ENCODE assay signal across 9 mouse cellular contexts in the genomic region with DNA sequence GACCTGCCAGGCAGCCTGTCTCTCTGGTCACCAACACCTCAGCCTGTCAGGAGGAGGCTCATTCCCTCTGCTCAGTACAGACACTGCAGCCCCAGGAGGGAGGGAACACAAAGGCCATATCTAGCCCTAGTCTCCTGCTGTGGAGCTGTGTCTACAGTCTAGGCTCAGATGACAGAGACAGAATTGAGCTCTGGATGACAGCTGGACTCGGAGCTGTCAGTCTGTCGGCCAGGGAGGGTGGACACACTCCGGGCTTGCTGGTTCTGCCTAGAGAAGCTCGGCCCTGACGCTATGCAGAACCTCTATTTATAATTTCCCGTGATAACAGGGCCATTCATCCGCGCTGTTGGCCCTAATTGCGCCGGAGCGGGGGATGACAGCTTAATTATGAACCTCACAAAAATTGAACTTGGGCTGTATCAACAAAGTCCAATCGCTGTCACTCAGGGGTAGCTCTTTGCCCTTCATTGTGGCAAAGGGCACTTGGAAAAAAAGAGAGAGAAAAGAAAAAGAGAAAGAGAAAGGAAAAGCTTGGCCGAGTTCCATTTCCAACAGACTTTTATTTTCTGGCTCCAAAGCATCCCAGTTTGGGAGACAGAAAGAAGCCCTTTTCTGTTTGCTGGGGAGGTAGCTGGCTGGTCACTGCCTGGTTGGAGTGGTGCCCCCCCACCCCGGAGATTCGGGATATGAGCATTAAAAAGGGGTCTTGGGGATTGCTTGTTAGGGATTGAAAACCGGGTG. TPM values are rescaled to one million over a fixed set of nuclear protein-coding genes. Genes with fewer than 3 reads are reported as not detected.
A peak's percentile ranks its signal among the peaks of the same experiment; 100 is the strongest.
DNase-seq lines count a peak whose midpoint lies in the region; ATAC-seq and TF ChIP-seq lines count a peak whose summit lies in the region.
"Had no signal": no experiment of that assay in that cellular context is flagged by ENCODE, and none has a peak within 500 bp of the region (broad histone marks: within the 10 kb centered on the region; RNA-seq: fewer than 3 reads in every experiment).

No protein-coding gene starts in this region.

- TF ChIP-seq CTCF in intestine, postnatal 0 days (IDR thresholded peaks at IDR 0.05; ENCODE audit: low read depth), result no peak

- no peak overlapping the region for H3K27ac ChIP-seq in intestine, postnatal 0 days (ENCODE audit: low read depth, low read length)
- H3K27ac ChIP-seq in stomach, embryonic 15.5 days, result peak overlapping the region; percentile 62

- 43% methylated on average over 16 of the region's 16 CpGs for WGBS in intestine, postnatal 0 days
- 36% methylated on average over 16 of the region's 16 CpGs for WGBS in stomach, embryonic 15.5 days

- no peak for ATAC-seq in megakaryocyte, adult 5-6 weeks (ENCODE audit: poor library complexity, severe bottlenecking)
- no peak for ATAC-seq in intestine, postnatal 0 days
- ATAC-seq in stomach, embryonic 15.5 days (ENCODE audit: insufficient read depth, low FRiP score, low read depth), result peak; percentile 40
- ATAC-seq in CD4-positive, CD25-positive, alpha-beta regulatory T cell, adult 4 months, result no peak

- H3K9me3 ChIP-seq in megakaryocyte, embryonic 14.5 days, result peaks cover 11% of the 10 kb centered on the region
- no peaks in the 10 kb centered on the region for H3K9me3 ChIP-seq in intestine, postnatal 0 days (ENCODE audit: control insufficient read depth)
- no peaks in the 10 kb centered on the region for H3K9me3 ChIP-seq in stomach, embryonic 15.5 days

- peak; percentile 53 for DNase-seq in heart, adult 8-10 months (ENCODE audit: low spot score)
- DNase-seq in B cell, adult 2 months, result no peak
- no peak for DNase-seq in T-cell, adult 2 months (ENCODE audit: low spot score)

- H3K4me1 ChIP-seq in megakaryocyte, embryonic 14.5 days, result peaks cover 30% of the 10 kb centered on the region
- no peaks in the 10 kb centered on the region for H3K4me1 ChIP-seq in intestine, postnatal 0 days (replicated peaks; ENCODE audit: control insufficient read depth, insufficient read depth, low read length)
- 0 out of 2 replicates have a peak, but pooled peaks cover 7% of the 10 kb centered on the region for H3K4me1 ChIP-seq in stomach, embryonic 15.5 days

- peak overlapping the region; percentile 30 for H3K4me3 ChIP-seq in megakaryocyte, embryonic 14.5 days (replicated peaks)
- no peak overlapping the region for H3K4me3 ChIP-seq in intestine, postnatal 0 days (ENCODE audit: low read depth, low read length)
- 0 out of 2 replicates have a peak overlapping the region, but pooled peaks have one; percentile 5 for H3K4me3 ChIP-seq in stomach, embryonic 15.5 days (replicated peaks)

- H3K9ac ChIP-seq in intestine, postnatal 0 days (ENCODE audit: low read depth, low read length), result peak overlapping the region; percentile 17; the same call in 1 of the 2 replicates
- H3K9ac ChIP-seq in stomach, embryonic 15.5 days, result no peak overlapping the region

- H3K4me2 ChIP-seq in intestine, postnatal 0 days (replicated peaks; ENCODE audit: low read depth), result peak overlapping the region; percentile 24; the same call in 1 of the 2 replicates
- H3K4me2 ChIP-seq in stomach, embryonic 15.5 days, result peak overlapping the region; percentile 29; the same call in 1 of the 2 replicates

- H3K36me3 ChIP-seq in megakaryocyte, embryonic 14.5 days (replicated peaks; ENCODE audit: low read length), result no peaks in the 10 kb centered on the region
- no peaks in the 10 kb centered on the region for H3K36me3 ChIP-seq in intestine, postnatal 0 days (ENCODE audit: control insufficient read depth, insufficient read depth)
- H3K36me3 ChIP-seq in stomach, embryonic 15.5 days, result no peaks in the 10 kb centered on the region

- peaks cover 54% of the 10 kb centered on the region for H3K27me3 ChIP-seq in megakaryocyte, embryonic 14.5 days (replicated peaks)
- H3K27me3 ChIP-seq in intestine, postnatal 0 days (replicated peaks; ENCODE audit: control insufficient read depth, insufficient read depth, low read length), result no peaks in the 10 kb centered on the region
- no peaks in the 10 kb centered on the region for H3K27me3 ChIP-seq in stomach, embryonic 15.5 days (replicated peaks)

RNA-seq across cellular contexts. Expression of a gene that starts 24.1 kb away (rescaled TPM):
- polyA plus RNA-seq in megakaryocyte, embryonic 14.5 days (2012; ENCODE audit: insufficient read depth, low replicate concordance), result 8.0 and 12.1 TPM in 2 replicates
- 4.1 and 4.5 TPM in 2 replicates for total RNA-seq in megakaryocyte, adult 5-6 weeks (2015)
- 10.8 and 13.8 TPM in 2 replicates for total RNA-seq in megakaryocyte, adult 5-6 weeks (2017)
- total RNA-seq in heart, adult 8-10 months (2022), result under 1 TPM; 0.29 to 0.81 (median 0.48) TPM
- 0.94 and 1.4 TPM in 2 replicates for polyA plus RNA-seq in intestine, postnatal 0 days (2015; fragmentation: Nextera tagmentation; extraction: Ambion mirVana)
- 6.1 and 7.6 TPM in 2 replicates for polyA plus RNA-seq in stomach, embryonic 15.5 days (2015; fragmentation: Nextera tagmentation; extraction: Ambion mirVana)
- polyA plus RNA-seq in CD4-positive, CD25-positive, alpha-beta regulatory T cell, adult 4 months (2017; shearing (Covaris generic)), result 1 to 10 TPM; 1.4 to 3.3 TPM

RNA-seq across cellular contexts. Expression of a gene that starts 40.0 kb away (rescaled TPM):
- 31.7 and 44.3 TPM in 2 replicates for polyA plus RNA-seq in megakaryocyte, embryonic 14.5 days (2012; ENCODE audit: insufficient read depth, low replicate concordance)
- 11.6 and 11.7 TPM in 2 replicates for total RNA-seq in megakaryocyte, adult 5-6 weeks (2015)
- total RNA-seq in megakaryocyte, adult 5-6 weeks (2017), result 10.6 and 15.5 TPM in 2 replicates
- 10 to 100 TPM; 15.4 to 20.7 (median 16.1) TPM for total RNA-seq in heart, adult 8-10 months (2022)
- 11.2 and 11.6 TPM in 2 replicates for polyA plus RNA-seq in intestine, postnatal 0 days (2015; fragmentation: Nextera tagmentation; extraction: Ambion mirVana)
- polyA plus RNA-seq in stomach, embryonic 15.5 days (2015; fragmentation: Nextera tagmentation; extraction: Ambion mirVana), result 8.5 and 8.7 TPM in 2 replicates
- 10 to 100 TPM; 11.1 to 12.1 TPM for polyA plus RNA-seq in CD4-positive, CD25-positive, alpha-beta regulatory T cell, adult 4 months (2017; shearing (Covaris generic))

RNA-seq across cellular contexts. Expression of a gene that starts 46.6 kb away (rescaled TPM):
- 396 and 1,059 TPM in 2 replicates for polyA plus RNA-seq in megakaryocyte, embryonic 14.5 days (2012; ENCODE audit: insufficient read depth, low replicate concordance)
- 138 and 155 TPM in 2 replicates for total RNA-seq in megakaryocyte, adult 5-6 weeks (2015)
- 56.9 and 73.0 TPM in 2 replicates for total RNA-seq in megakaryocyte, adult 5-6 weeks (2017)
- total RNA-seq in heart, adult 8-10 months (2022), result 10 to 100 TPM; 91.9 to 98.0 (median 95.8) TPM
- 287 and 304 TPM in 2 replicates for polyA plus RNA-seq in intestine, postnatal 0 days (2015; fragmentation: Nextera tagmentation; extraction: Ambion mirVana)
- polyA plus RNA-seq in stomach, embryonic 15.5 days (2015; fragmentation: Nextera tagmentation; extraction: Ambion mirVana), result 179 and 191 TPM in 2 replicates
- 100 to 1,000 TPM; 153 to 166 TPM for polyA plus RNA-seq in CD4-positive, CD25-positive, alpha-beta regulatory T cell, adult 4 months (2017; shearing (Covaris generic))

RNA-seq across cellular contexts. Expression of a gene that starts 48.0 kb away (rescaled TPM):
- polyA plus RNA-seq in megakaryocyte, embryonic 14.5 days (2012; ENCODE audit: insufficient read depth, low replicate concordance), result not detected in 2 replicates
- total RNA-seq in megakaryocyte, adult 5-6 weeks (2015), result not detected in 2 replicates
- not detected in 2 replicates for total RNA-seq in megakaryocyte, adult 5-6 weeks (2017)
- 10 to 100 TPM; 75.8 to 81.5 (median 79.7) TPM for total RNA-seq in heart, adult 8-10 months (2022)
- polyA plus RNA-seq in intestine, postnatal 0 days (2015; fragmentation: Nextera tagmentation; extraction: Ambion mirVana), result 0.08 and 0.58 TPM in 2 replicates
- polyA plus RNA-seq in stomach, embryonic 15.5 days (2015; fragmentation: Nextera tagmentation; extraction: Ambion mirVana), result 9.2 and 15.4 TPM in 2 replicates
- polyA plus RNA-seq in CD4-positive, CD25-positive, alpha-beta regulatory T cell, adult 4 months (2017; shearing (Covaris generic)), result not detected
- polyA plus RNA-seq: gonadal fat pad, adult 2 months had no signal

RNA-seq across cellular contexts. Expression of a gene that starts 48.2 kb away (rescaled TPM):
- 3.0 and 4.4 TPM in 2 replicates for polyA plus RNA-seq in megakaryocyte, embryonic 14.5 days (2012; ENCODE audit: insufficient read depth, low replicate concordance)
- 1.6 and 3.9 TPM in 2 replicates for total RNA-seq in megakaryocyte, adult 5-6 weeks (2015)
- 0.33 and 0.89 TPM in 2 replicates for total RNA-seq in megakaryocyte, adult 5-6 weeks (2017)
- 1 to 10 TPM; 3.6 to 5.2 (median 4.7) TPM for total RNA-seq in heart, adult 8-10 months (2022)
- 0.35 and 0.39 TPM in 2 replicates for polyA plus RNA-seq in intestine, postnatal 0 days (2015; fragmentation: Nextera tagmentation; extraction: Ambion mirVana)
- polyA plus RNA-seq in stomach, embryonic 15.5 days (2015; fragmentation: Nextera tagmentation; extraction: Ambion mirVana), result 2.0 and 2.2 TPM in 2 replicates
- polyA plus RNA-seq in CD4-positive, CD25-positive, alpha-beta regulatory T cell, adult 4 months (2017; shearing (Covaris generic)), result not detected
